ENCODE assay signal across 8 mouse cellular contexts in the genomic region with DNA sequence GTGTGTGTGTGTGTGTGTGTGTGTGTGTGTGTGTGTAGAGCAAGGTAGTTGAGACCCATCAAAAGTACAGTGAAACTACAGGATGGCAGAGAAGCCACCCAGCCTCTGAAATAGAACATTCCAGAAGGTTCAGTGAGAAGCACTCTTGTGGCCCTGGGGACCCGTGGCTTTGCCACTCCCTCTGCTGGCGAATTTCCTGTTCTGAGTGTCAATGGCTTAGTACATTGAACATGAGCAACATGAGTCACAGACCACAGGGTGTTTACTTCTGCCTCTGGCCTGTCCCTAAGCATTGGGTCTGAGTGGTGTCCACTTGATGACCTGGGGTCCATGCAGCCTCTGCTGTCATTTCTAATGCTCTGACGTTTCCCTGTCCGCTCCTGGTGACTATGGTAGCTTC. TPM values are rescaled to one million over a fixed set of nuclear protein-coding genes. Genes with fewer than 3 reads are reported as not detected.
DNase-seq lines count a peak whose midpoint lies in the region; ATAC-seq and TF ChIP-seq lines count a peak whose summit lies in the region.

No protein-coding gene starts in this region.

- TF ChIP-seq CTCF in CH12.LX (conservative IDR thresholded peaks at IDR 0.05 in 1 of 2, IDR thresholded peaks at IDR 0.05 in 1 of 2; ENCODE audit: low read depth in 2 of 2, low read length in 2 of 2) = peak in 1 of 2 experiments; percentile 65; a peak in 2 of 4 replicates

- WGBS in kidney, embryonic 16.5 days = 73% methylated on average over 4 of the region's 4 CpGs

- H3K4me1 ChIP-seq in kidney, embryonic 16.5 days (ENCODE audit: insufficient read depth, low read length) = peaks cover 15% of the 10 kb centered on the region
- peaks cover 2 to 5% of the 10 kb centered on the region in 2 experiments; a peak in 3 of 4 replicates for H3K4me1 ChIP-seq in CH12.LX (ENCODE audit: control insufficient read depth in 1 of 2, insufficient read depth in 2 of 2)

- no peak overlapping the region for H3K27ac ChIP-seq in kidney, embryonic 16.5 days (ENCODE audit: low read length)
- no peak overlapping the region for H3K27ac ChIP-seq in CH12.LX (ENCODE audit: insufficient read depth, low read depth)

- DNase-seq in kidney, adult 11 months = peak; percentile 24
- peak; percentile 54 for DNase-seq in CH12.LX (ENCODE audit: extremely low read depth)
- DNase-seq in fibroblast of lung, adult 2 months (ENCODE audit: low read depth) = peak; percentile 52
- peak; percentile 50 for DNase-seq in kidney, adult 9 months
- DNase-seq in left cerebral cortex, postnatal 36 days (ENCODE audit: low spot score in 2 of 2) = no peak
- DNase-seq in left cerebral cortex, adult 8-10 months (ENCODE audit: low spot score in 2 of 2) = no peak

- ATAC-seq in kidney, embryonic 16.5 days (ENCODE audit: low FRiP score, low TSS enrichment) = no peak
- ATAC-seq in neutrophil, adult 5-6 weeks (ENCODE audit: extremely low read depth, insufficient number of reproducible peaks, low FRiP score, poor library complexity, severe bottlenecking) = peak; percentile 51; the same call in 1 of the 2 replicates

- dilution Hi-C loops in CH12.LX (cut with MboI; ENCODE audit: extremely low pct_ligation_motif_present, extremely low pct_unique_long_range_greater_than_20kb, low sequenced_read_pairs) = no loop called here

- in situ Hi-C loops in CH12.LX (cut with MboI; ENCODE audit: low pct_ligation_motif_present, low pct_unique_long_range_greater_than_20kb, low sequenced_read_pairs) = no loop called here

- H3K27me3 ChIP-seq in kidney, embryonic 16.5 days (ENCODE audit: insufficient read depth, low read length) = no peaks in the 10 kb centered on the region
- peaks cover 63% of the 10 kb centered on the region for H3K27me3 ChIP-seq in CH12.LX (replicated peaks)

- H3K36me3 ChIP-seq in kidney, embryonic 16.5 days (ENCODE audit: insufficient read depth, low read length) = no peaks in the 10 kb centered on the region
- no peaks in the 10 kb centered on the region for H3K36me3 ChIP-seq in CH12.LX (replicated peaks in 1 of 2; ENCODE audit: control insufficient read depth in 1 of 2, insufficient read depth in 1 of 2, low read length in 1 of 2)

- H3K79me2 ChIP-seq in CH12.LX (replicated peaks; ENCODE audit: control insufficient read depth, extremely low read depth, insufficient read depth, poor library complexity, severe bottlenecking) = no peaks in the 10 kb centered on the region

- TF ChIP-seq POLR2A in CH12.LX (IDR thresholded peaks at IDR 0.05; ENCODE audit: low read depth, low read length) = no peak

- intact Hi-C loops in left cerebral cortex, postnatal 36 days (cut with DNase I) = no loop called here

- no peaks in the 10 kb centered on the region for H3K9me3 ChIP-seq in kidney, embryonic 16.5 days (ENCODE audit: low read length)
- H3K9me3 ChIP-seq in CH12.LX (replicated peaks; ENCODE audit: low read length) = no peaks in the 10 kb centered on the region

- H3K9ac ChIP-seq in kidney, embryonic 16.5 days (replicated peaks; ENCODE audit: low read length) = no peak overlapping the region
- no peak overlapping the region for H3K9ac ChIP-seq in CH12.LX (ENCODE audit: insufficient read depth, low read depth)

- peak; percentile 50 for TF ChIP-seq RAD21 in CH12.LX (IDR thresholded peaks at IDR 0.05; ENCODE audit: low read depth, low read length)

- no peak overlapping the region for H3K4me2 ChIP-seq in kidney, embryonic 16.5 days (replicated peaks; ENCODE audit: low read depth, low read length)
- no peak overlapping the region for H3K4me2 ChIP-seq in CH12.LX (ENCODE audit: insufficient read depth, low read depth, poor library complexity, severe bottlenecking)

- no peak for TF ChIP-seq EP300 in CH12.LX (IDR thresholded peaks at IDR 0.05; ENCODE audit: low read length)

- H3K4me3 ChIP-seq in kidney, embryonic 16.5 days (ENCODE audit: low read length) = no peak overlapping the region
- no peak overlapping the region for H3K4me3 ChIP-seq in CH12.LX (replicated peaks in 1 of 3; ENCODE audit: low read depth in 2 of 3, low read length in 2 of 3, poor library complexity in 1 of 3)

TF ChIP-seq in CH12.LX, 34 proteins besides CTCF, POLR2A, EP300 and RAD21:
- peak; percentile 66 for TF ChIP-seq SMC3 (IDR thresholded peaks at IDR 0.05; ENCODE audit: low read depth, low read length)
- TF ChIP-seq ELF1 (IDR thresholded peaks at IDR 0.05; ENCODE audit: low read depth, low read length) = no peak

RNA-seq across cellular contexts. Expression of a gene that starts 28.6 kb away (rescaled TPM):
- 55.5 and 72.3 TPM in 2 replicates for polyA plus RNA-seq in kidney, embryonic 16.5 days (2015; fragmentation: Nextera tagmentation; extraction: Ambion mirVana)
- total RNA-seq in CH12.LX (2012; rRNA removed) = 0.42 and 10.0 TPM in 2 replicates
- total RNA-seq in CH12.LX (2014; rRNA removed) = 0.12 TPM in 1 of 2 replicates, not detected in the other
- polyA plus RNA-seq in CH12.LX (2012; ENCODE audit: insufficient read length, low read depth) = 0.10 and 0.16 TPM in 2 replicates
- 5.7 and 5.9 TPM in 2 replicates for total RNA-seq in neutrophil, adult 5-6 weeks (2017)
- total RNA-seq in left cerebral cortex, postnatal 36 days (2021) = 10 to 100 TPM; 80.5 to 83.0 TPM
- total RNA-seq in left cerebral cortex, adult 8-10 months (2022) = 10 to 100 TPM; 81.0 to 85.8 (median 83.3) TPM

Comparison
In these comparisons a context has a peak if more than half of its experiments do, and no peak if none do; other contexts are left out.
1. DNase-seq: peak in kidney, adult 11 months (single experiment), CH12.LX (single experiment), fibroblast of lung, adult 2 months (single experiment) and kidney, adult 9 months (single experiment); none in left cerebral cortex, postnatal 36 days (0 of 2) and left cerebral cortex, adult 8-10 months (0 of 2).
2. RNA of a gene that starts 28.6 kb away (total RNA-seq): 81.0 to 85.8 TPM in left cerebral cortex, adult 8-10 months and 80.5 to 83.0 TPM in left cerebral cortex, postnatal 36 days; 0.12 to 10.0 TPM in CH12.LX and 5.7 to 5.9 TPM in neutrophil, adult 5-6 weeks; every median in the first group is over 4 times any median in the second.